Mouse (Mus musculus) myocyte (in vitro differentiated cells): ENCODE measurements around the gene Ablim1.

ENCODE experiments used
- CEBPB ChIP-seq: IDR thresholded peaks from 2 replicates; pipeline ENCODE4 v1.6.1; 2011; ENCODE audit warnings: mild to moderate bottlenecking, moderate library complexity; ENCODE audit not compliant: poor library complexity, insufficient read depth, severe bottlenecking
- MAX ChIP-seq: IDR thresholded peaks from one replicate; pipeline ENCODE4 v1.6.1; 2011; ENCODE audit warnings: low read depth, mild to moderate bottlenecking, control low read depth
- MYOG ChIP-seq, 3 experiments: IDR thresholded peaks; one replicate each; pipeline ENCODE4 v1.6.1; 2011; ENCODE audit warnings: control low read depth in 2 of 3, low read depth in 2 of 3, mild to moderate bottlenecking in 2 of 3; ENCODE audit not compliant: insufficient read length in 2 of 3, control insufficient read depth in 1 of 3, insufficient read depth in 1 of 3
- POLR2A ChIP-seq: IDR thresholded peaks from one replicate; pipeline ENCODE4 v1.6.1; 2011; ENCODE audit warnings: low read depth, mild to moderate bottlenecking, control low read depth, moderate library complexity; ENCODE audit not compliant: insufficient read length
- POLR2AphosphoS2 ChIP-seq: IDR thresholded peaks from one replicate; pipeline ENCODE4 v1.6.1; 2011; ENCODE audit warnings: low read depth, control low read depth; ENCODE audit not compliant: insufficient read length
- REST ChIP-seq: IDR thresholded peaks from one replicate; pipeline ENCODE4 v1.6.1; 2011; ENCODE audit warnings: mild to moderate bottlenecking, control low read depth, moderate library complexity; ENCODE audit not compliant: insufficient read depth, insufficient read length
- TCF12 ChIP-seq: IDR thresholded peaks from one replicate; pipeline ENCODE4 v1.6.1; 2011; ENCODE audit warnings: mild to moderate bottlenecking, control low read depth; ENCODE audit not compliant: poor library complexity, insufficient read depth, severe bottlenecking
- USF1 ChIP-seq: IDR thresholded peaks from one replicate; pipeline ENCODE4 v1.6.1; 2011; ENCODE audit warnings: low read depth, mild to moderate bottlenecking, control low read depth, moderate library complexity

DNA sequence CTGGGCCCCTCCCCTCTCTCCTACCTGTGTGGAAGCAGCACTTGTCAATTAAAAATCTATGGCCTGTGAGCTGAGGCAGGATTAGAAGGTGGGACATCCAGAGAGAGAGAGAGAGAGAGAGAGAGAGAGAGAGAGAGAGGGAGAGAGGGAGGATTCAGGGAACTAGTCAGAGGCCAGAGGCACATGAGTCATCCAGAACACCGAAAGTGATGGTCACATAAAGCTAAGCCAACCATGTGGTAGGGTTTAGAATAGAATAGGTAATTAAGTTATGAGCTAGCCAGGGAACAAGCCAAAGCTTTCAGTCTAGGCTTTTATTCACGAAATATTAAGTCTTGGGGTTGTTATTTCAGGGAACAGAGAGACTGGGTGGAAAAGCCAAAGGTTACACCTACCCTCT, 10.1 kb downstream of the Ablim1 start:
- TF ChIP-seq POLR2A: no peak
- no peak for TF ChIP-seq TCF12
- TF ChIP-seq CEBPB: no peak
- TF ChIP-seq USF1: no peak
- no peak for TF ChIP-seq POLR2AphosphoS2
- no peak for TF ChIP-seq REST
- TF ChIP-seq MYOG (IDR thresholded peaks at IDR 0.05; ENCODE audit: control insufficient read depth in 1 of 3, insufficient read depth in 1 of 3, insufficient read length in 2 of 3, low read depth in 2 of 3): no peak
- no peak for TF ChIP-seq MAX
